Mouse (Mus musculus) forebrain, embryonic 11.5 days (tissue): Measurements from ENCODE around the gene Fktn. TPM values are rescaled to one million over a fixed set of nuclear protein-coding genes. Genes with fewer than 3 reads are reported as not detected.
"Not testable (repeated sequence)": the region's sequence is repeated elsewhere in the genome, so short reads cannot be mapped to it uniquely, and the experiment has no call there.

Source experiments
- ATAC-seq: fragments of 200-750 bp; cut with Nextera tagmentation; replicated peaks from 2 replicates; pipeline ENCODE4 v1.8.0; 2017; ENCODE audit warnings: moderate TSS enrichment; ENCODE audit not compliant: low FRiP score
- DNase-seq: peaks from one replicate; pipeline ENCODE4 v3.0.0-alpha.2; 2017; ENCODE audit warnings: low spot score
- H3K27ac ChIP-seq: fragments of 300-500 bp; sonication (generic); 2 replicates; pipeline ENCODE4 v1.5.1; 2014; ENCODE audit warnings: low read depth, low read length
- H3K27me3 ChIP-seq: fragments of 300-500 bp; sonication (generic); 2 replicates; pipeline ENCODE4 v1.6.1; 2014; ENCODE audit warnings: mild to moderate bottlenecking, low read length, mixed read lengths; ENCODE audit not compliant: control insufficient read depth, insufficient read depth
- H3K36me3 ChIP-seq: fragments of 300-500 bp; sonication (generic); 2 replicates; pipeline ENCODE4 v1.6.1; 2014; ENCODE audit warnings: mild to moderate bottlenecking, low read length, moderate library complexity, mixed read lengths; ENCODE audit not compliant: control insufficient read depth, insufficient read depth
- H3K4me1 ChIP-seq: fragments of 300-500 bp; sonication (generic); replicated peaks from 2 replicates; pipeline ENCODE4 v1.6.1; 2014; ENCODE audit warnings: low read length, mixed read lengths; ENCODE audit not compliant: control insufficient read depth, insufficient read depth
- H3K4me2 ChIP-seq: fragments of 300-500 bp; sonication (generic); 2 replicates; pipeline ENCODE4 v1.6.1; 2014; ENCODE audit warnings: low read depth, mild to moderate bottlenecking, low read length, moderate library complexity, mixed read lengths; ENCODE audit not compliant: severe bottlenecking
- H3K4me3 ChIP-seq: fragments of 300-500 bp; sonication (generic); 2 replicates; pipeline ENCODE4 v1.5.1; 2014; ENCODE audit warnings: low read depth, low read length
- H3K9ac ChIP-seq: fragments of 300-500 bp; sonication (generic); 2 replicates; pipeline ENCODE4 v1.6.1; 2014; ENCODE audit warnings: low read length
- H3K9me3 ChIP-seq: fragments of 300-500 bp; sonication (generic); 2 replicates; pipeline ENCODE4 v1.6.1; 2016; ENCODE audit warnings: low read length, mixed read lengths; ENCODE audit not compliant: control insufficient read depth
- WGBS: fragments of 180-500 bp; shearing (Covaris S2); extraction: QIAGEN DNeasy Blood & Tissue Kit; methylation state at CpG from one replicate; pipeline ENCODE4 v1.1.7; 2014; 5-methylcytosine and 5-hydroxymethylcytosine counted together
- polyA plus RNA-seq: library from polyadenylated mRNA; unstranded; fragments of >200 nt; fragmentation: Nextera tagmentation; extraction: Ambion mirVana; gene quantifications from 2 replicates; pipeline ENCODE4 v1.2.1, GENCODE M21; 2014

Gene Fktn
- polyA plus RNA-seq, 1 experiment from 2014 or later = 25.4 TPM

DNA sequence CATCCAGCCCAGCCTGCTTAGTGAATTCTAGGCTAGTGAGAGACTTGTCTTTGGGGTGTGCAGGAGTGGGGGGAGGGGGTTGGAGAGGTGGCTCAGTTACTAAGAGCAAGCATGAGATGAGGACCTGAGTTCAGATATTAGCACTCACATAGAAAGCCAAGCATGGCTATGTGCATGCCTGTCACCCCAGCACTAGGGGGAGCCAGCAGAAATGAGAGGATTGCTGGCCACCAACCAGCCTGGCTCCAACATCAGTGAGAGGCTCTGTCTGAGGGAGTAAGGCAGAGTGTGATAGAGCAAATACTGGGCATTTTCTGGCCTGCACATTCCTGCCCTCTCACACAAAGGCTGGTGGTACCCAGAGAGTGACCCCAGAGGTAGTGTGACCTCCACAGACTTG, 2.2 kb downstream of the Fktn start:
- H3K9me3 ChIP-seq = no peaks in the 10 kb centered on the region
- no peak overlapping the region for H3K27ac ChIP-seq
- no peaks in the 10 kb centered on the region for H3K27me3 ChIP-seq
- H3K4me3 ChIP-seq = no peak overlapping the region
- no peak overlapping the region for H3K4me2 ChIP-seq
- H3K4me1 ChIP-seq = no peaks in the 10 kb centered on the region
- DNase-seq (no peak), ATAC-seq (no peak)
- no peaks in the 10 kb centered on the region for H3K36me3 ChIP-seq
- H3K9ac ChIP-seq = no peak overlapping the region

- no peak for DNase-seq
- Histone ChIP-seq H3K9me3 (no peaks in the 10 kb centered on the region), H3K9ac (no peak overlapping the region), H3K4me3 (no peak overlapping the region), H3K27me3 (no peaks in the 10 kb centered on the region), H3K27ac (no peak overlapping the region), H3K4me2 (no peak overlapping the region), H3K4me1 (no peaks in the 10 kb centered on the region), H3K36me3 (no peaks in the 10 kb centered on the region)
- WGBS = 89% methylated on average over 4 of the region's 4 CpGs
- no peak for ATAC-seq
Measured at GRCm38 (mm10) chr4:53717546-53717945, 3.7 kb downstream of the Fktn start.

DNA sequence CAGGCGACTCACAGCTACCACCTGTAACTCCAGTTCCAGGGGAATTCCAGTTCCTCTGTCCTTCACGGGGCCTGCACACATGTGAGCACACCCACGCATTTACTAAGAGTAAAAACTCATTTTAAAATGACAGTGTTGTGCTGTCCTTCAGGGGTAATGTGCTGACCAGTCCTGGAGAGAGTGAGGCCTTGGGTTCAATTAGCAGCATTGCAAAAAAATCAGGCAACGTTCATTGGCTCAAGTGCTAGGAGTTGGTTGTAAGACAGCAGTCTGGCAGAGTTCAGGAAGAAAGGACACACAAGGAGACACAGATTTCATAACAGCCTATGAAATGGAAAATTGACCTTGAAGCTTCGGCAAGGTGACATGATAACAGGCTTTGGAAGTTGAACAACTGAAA, 4.5 kb downstream of the Fktn start:
- WGBS = 88% methylated on average over 5 of the region's 5 CpGs
- H3K4me3 ChIP-seq = no peak overlapping the region
- no peaks in the 10 kb centered on the region for H3K4me1 ChIP-seq
- ATAC-seq (no peak), DNase-seq (no peak)
- H3K4me2 ChIP-seq = no peak overlapping the region
- H3K27me3 ChIP-seq = no peaks in the 10 kb centered on the region
- no peaks in the 10 kb centered on the region for H3K36me3 ChIP-seq
- H3K27ac ChIP-seq = no peak overlapping the region
- H3K9ac ChIP-seq = no peak overlapping the region
- H3K9me3 ChIP-seq = no peaks in the 10 kb centered on the region

DNA sequence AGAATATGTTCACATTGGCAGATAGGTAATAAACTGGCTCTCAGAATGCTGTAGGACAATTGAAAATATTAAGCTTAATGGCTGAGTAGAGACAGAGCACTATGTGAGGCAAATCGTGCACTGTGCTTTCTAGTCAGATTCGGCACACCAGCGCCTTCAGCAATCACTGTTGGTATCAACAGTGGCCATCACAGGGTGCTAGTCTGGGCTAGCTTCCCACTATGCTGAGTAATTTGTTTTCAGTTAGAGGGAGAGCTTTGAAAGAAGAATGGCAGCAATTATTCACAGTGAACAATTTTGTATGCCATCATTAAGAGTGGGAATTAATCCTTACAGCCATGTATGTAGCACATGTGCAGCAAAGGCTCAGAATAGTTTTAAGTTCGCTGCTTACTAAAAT, 8.7 kb downstream of the Fktn start:
- no peak overlapping the region for H3K27ac ChIP-seq
- H3K9me3 ChIP-seq = no peaks in the 10 kb centered on the region
- DNase-seq (no peak), ATAC-seq (no peak)
- H3K4me2 ChIP-seq = no peak overlapping the region
- 74% methylated on average over 4 of the region's 4 CpGs for WGBS
- H3K27me3 ChIP-seq = no peaks in the 10 kb centered on the region
- no peak overlapping the region for H3K9ac ChIP-seq
- H3K36me3 ChIP-seq = no peaks in the 10 kb centered on the region
- H3K4me1 ChIP-seq = no peaks in the 10 kb centered on the region
- H3K4me3 ChIP-seq = no peak overlapping the region

- not testable (repeated sequence) for H3K4me2 ChIP-seq, H3K4me1 ChIP-seq, H3K9ac ChIP-seq, DNase-seq, H3K9me3 ChIP-seq, H3K36me3 ChIP-seq, H3K27ac ChIP-seq, H3K4me3 ChIP-seq, H3K27me3 ChIP-seq, ATAC-seq
- WGBS = 97% methylated on average over 2 of the region's 2 CpGs
Measured at GRCm38 (mm10) chr4:53726100-53726499, 12.3 kb downstream of the Fktn start.

DNA sequence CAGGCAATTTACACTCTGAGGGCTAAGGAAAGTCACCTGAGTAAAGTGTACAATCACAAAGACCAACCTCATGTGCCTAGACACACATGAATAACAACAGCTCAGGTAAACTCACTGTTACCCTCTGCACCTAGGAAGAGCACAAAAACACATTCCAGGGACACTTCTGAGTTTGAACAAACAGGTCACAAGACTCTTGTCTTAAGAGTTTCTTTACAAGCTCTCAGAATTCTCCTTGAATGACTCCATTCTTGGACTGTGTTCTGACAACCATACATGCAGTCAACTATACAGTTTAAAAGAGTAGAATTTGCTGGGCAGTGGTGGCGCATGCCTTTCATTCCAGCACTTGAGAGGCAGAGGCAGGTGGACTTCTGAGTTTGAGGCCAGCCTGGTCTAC, 14.3 kb downstream of the Fktn start:
- Histone ChIP-seq H3K36me3 (no peaks in the 10 kb centered on the region), H3K4me3 (no peak overlapping the region), H3K4me2 (no peak overlapping the region), H3K9me3 (no peaks in the 10 kb centered on the region), H3K4me1 (no peaks in the 10 kb centered on the region), H3K9ac (no peak overlapping the region), H3K27me3 (no peaks in the 10 kb centered on the region), H3K27ac (no peak overlapping the region)
- no peak for DNase-seq
- no peak for ATAC-seq
- WGBS = 97% methylated on average over 1 of the region's 1 CpGs

DNA sequence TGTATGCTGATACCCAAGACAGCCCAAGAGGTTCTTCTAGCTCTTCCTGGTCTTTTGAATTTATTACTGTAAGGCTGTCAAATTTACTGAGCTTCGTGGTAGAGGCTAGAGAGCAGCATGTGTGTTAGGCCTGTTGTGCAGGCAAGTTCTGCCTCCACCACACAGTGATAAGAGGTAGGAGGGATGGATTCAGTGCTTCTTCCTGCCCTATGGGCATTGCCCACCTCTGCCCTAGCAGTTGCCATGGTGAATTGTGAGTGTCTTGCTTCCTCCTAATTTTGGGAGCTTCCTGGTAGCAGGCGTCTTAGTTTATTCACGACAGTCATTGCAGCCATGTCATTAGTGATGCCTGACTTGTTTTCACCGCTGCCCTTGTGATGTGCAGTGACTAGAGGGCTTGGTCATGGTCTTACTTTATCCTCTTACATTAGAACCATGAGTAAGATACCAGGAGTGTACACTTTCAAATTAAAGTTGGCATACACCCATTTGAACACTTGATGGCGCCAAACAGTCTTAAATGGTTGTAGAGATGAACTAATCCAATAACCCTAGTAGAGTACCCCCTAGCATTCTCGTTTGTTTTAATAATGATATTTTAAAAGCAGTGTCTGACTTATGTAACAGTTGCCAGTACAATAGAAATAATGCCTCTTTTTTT, 25.3 kb downstream of the Fktn start:
- H3K27ac ChIP-seq = no peak overlapping the region
- no peak overlapping the region for H3K4me2 ChIP-seq
- no peak overlapping the region for H3K9ac ChIP-seq
- 38% methylated on average over 6 of the region's 6 CpGs for WGBS
- no peak overlapping the region for H3K4me3 ChIP-seq
- H3K4me1 ChIP-seq = no peaks in the 10 kb centered on the region
- ATAC-seq (0 out of 2 replicates have a peak, but pooled peaks have one; percentile 10), DNase-seq (no peak)
- H3K9me3 ChIP-seq = no peaks in the 10 kb centered on the region
- H3K36me3 ChIP-seq = no peaks in the 10 kb centered on the region
- no peaks in the 10 kb centered on the region for H3K27me3 ChIP-seq

- H3K36me3 ChIP-seq = no peaks in the 10 kb centered on the region; the same call in 1 of the 2 replicates
- no peaks in the 10 kb centered on the region for H3K27me3 ChIP-seq
- no peak overlapping the region for H3K9ac ChIP-seq
- H3K4me3 ChIP-seq = no peak overlapping the region
- ATAC-seq (no peak), DNase-seq (no peak)
- no peak overlapping the region for H3K27ac ChIP-seq
- no peaks in the 10 kb centered on the region for H3K4me1 ChIP-seq
- no peak overlapping the region for H3K4me2 ChIP-seq
- no peaks in the 10 kb centered on the region for H3K9me3 ChIP-seq
Measured at GRCm38 (mm10) chr4:53749831-53750230, 36.0 kb downstream of the Fktn start.

DNA sequence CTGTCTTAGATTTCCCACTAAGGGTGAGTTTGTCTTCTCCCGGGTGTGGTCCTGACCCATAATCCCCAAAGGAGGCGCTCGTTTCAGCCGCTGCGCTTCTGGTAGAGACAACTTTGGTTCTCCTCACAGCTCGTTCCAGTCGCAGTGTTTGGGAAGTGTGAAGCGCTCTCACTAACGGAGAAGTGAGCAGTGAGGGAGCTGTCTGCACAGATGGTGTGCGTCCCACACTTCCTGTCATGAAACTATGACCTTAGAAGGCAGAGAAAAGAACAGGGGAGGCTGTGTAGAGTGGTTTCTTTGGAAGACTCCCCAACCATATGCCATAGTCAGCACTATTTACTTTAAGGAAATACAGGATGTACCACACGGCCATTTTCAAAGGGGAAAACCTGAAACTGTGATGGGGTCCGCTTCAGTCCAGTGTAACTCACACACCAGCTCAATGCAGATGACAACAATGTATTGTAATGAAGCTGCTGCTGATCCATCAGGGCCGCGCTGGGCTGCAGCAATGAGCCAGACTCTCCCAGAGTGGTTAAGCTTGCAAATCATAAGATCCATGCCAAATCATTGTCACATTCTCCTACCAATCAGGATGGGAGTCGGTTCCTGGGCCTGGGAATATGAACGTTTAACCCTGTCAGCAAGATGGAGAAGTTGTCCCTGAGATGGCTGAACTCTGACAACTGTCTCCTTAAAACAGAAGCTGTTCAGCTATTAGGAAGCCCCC, 36.8 kb downstream of the Fktn start:
- Histone ChIP-seq H3K27me3 (no peaks in the 10 kb centered on the region), H3K27ac (no peak overlapping the region)

More for the DNA sequence above, 36.8 kb downstream of the Fktn start:
- Histone ChIP-seq H3K4me1 (no peaks in the 10 kb centered on the region), H3K4me2 (no peak overlapping the region), H3K36me3 (no peaks in the 10 kb centered on the region; the same call in 1 of the 2 replicates), H3K4me3 (no peak overlapping the region), H3K9ac (no peak overlapping the region), H3K9me3 (no peaks in the 10 kb centered on the region)
- DNase-seq (no peak), ATAC-seq (no peak)
- WGBS = 79% methylated on average over 16 of the region's 16 CpGs
